Mouse (Mus musculus) B cell, adult 67 days (primary cell): ENCODE data around the gene Mrpl50. TPM values are rescaled to one million over a fixed set of nuclear protein-coding genes. Genes with fewer than 3 reads are reported as not detected.

Experiments used
- total RNA-seq, 2 experiments: library from RNA; stranded (reverse); gene quantifications; 4 replicates each; pipeline ENCODE4 v1.2.4; 2023

The Mrpl50 gene
- total RNA-seq = 10 to 100 TPM; 12.3 to 14.1 TPM

DNA sequence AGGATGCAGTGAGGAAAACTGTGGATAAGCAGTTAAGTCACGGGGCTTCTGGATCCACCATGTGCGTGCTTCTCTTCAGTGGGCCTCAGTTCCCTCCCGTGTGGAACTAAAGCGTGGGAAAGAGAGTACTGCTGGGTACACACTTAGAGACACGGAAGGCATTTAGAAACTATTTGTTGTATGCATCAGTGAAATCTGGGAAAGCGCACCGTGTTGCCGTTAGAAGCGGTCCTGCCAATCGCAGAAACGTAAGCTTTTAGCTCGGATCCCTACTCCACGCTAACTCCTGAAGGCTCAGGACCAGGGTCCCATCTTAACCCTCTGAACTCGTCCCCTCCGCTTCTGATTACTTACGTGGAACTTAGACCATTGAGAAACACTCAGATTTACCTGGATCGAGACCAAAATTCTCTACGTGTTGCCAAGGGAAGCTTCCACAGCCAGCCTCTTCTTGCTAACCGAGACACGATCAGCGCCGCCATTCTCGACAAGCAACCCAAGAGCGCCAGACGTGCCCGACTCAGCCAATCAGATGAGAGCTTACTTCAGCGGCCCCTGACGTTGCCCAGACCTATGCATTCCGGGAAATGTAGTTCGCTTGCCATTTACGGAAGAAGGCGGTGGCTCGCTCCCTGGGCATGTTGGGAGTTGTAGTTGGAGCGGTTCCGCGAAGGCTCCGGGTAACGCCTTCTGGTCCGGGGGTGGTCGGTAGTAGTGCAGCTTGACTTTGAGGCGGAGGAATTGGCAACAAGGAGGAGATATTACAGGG is at the start of gene Mrpl50, which contains the start of gene Zfp189:
Gene Mrpl50, minus strand, starts transcription at position 522 of the 769 bp plus-strand sequence.
Gene Zfp189, plus strand, starts transcription at position 605 of the 769 bp plus-strand sequence.

DNA sequence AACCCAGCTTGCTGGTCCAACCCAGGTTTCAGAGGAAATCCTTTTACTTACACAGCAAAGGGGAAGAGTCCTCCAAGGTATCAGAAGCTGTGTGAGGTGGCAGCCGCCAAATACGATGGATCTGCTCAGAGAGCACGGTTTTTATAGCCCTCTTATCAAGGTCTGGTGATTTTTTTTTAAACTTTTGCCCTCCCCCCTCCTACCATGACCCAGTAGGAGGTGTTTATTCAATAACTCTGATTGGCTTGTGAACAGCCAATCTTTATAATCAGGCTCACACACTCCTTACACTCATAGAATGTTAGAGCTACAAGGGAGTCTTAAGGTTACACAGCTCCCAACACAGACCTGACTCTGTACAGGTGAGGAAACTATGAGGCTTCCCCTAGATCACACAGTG is 28.5 kb upstream of the Mrpl50 start, which contains the start of gene Aldob:
Gene Aldob, minus strand, starts transcription at position 164 of the 400 bp plus-strand sequence.

DNA sequence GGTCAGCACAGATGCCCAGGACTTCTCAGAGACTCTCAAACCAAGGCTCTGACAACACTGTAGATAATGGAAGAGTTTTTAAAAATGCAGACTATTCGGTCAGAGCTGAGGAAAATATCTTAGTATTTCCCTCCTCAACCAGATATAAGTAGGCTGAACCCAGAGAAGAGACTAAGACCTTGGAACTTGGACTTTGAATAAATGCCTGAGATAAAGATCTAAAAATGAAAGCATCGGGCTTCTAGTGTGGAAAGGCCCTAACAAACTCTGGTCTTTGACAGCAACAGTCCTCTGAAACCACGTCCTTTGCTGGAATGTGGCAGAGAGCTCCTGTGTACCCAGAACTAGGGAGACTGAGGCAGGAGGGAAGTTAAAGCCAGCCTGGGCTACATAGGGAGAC is 14.5 kb downstream of the Mrpl50 start, which contains the start of gene Baat:
Gene Baat, minus strand, starts transcription at position 172 of the 400 bp plus-strand sequence.

DNA sequence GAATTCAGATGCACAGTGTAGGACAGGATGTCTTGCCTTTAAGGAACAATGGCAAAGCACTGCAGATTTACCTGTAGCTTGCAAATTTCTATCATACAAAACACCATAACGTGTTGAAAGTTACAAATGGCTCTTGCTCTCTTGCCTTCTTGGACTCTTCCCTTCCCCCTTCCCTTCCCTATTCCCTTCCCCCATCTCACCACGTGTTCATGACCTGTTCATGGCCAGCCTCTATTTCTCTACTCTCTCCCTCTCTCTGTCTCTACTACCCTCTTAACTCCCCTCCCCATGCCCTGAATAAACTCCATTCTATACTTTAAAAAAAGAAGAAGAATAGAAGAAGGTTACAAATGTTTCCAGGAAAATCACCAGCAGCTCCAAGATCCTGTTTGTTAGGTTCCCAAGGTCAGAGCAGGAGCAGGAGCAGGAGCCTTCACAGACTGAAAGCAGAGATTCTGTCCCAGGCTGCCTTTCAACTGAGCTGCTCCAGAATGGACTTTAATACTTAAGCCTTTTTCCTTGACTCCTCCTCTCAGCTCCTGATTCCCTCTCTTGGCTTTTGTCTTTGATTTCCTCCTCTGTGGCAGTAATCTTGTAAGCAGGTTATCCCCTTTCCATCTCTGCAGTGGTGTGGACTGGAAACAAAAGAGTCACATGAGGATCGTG is 47.3 kb downstream of the Mrpl50 start, which contains the start of gene Acnat1:
Gene Acnat1, minus strand, starts transcription at position 478 of the 666 bp plus-strand sequence.

Other genes with a start within 250 kb of the Mrpl50 start
- not detected for gene Acnat2, start 112.9 kb downstream of the Mrpl50 start, total RNA-seq
- not detected for gene Acnat1, start 47.2 kb downstream of the Mrpl50 start, total RNA-seq
- gene Baat, start 14.5 kb downstream of the Mrpl50 start, total RNA-seq = not detected
- gene Zfp189, start 83 bp upstream of the Mrpl50 start, total RNA-seq = 1 to 10 TPM; 6.9 to 7.1 TPM
- not detected for gene Aldob, start 28.5 kb upstream of the Mrpl50 start, total RNA-seq
- not detected for gene Tmem246, start 76.8 kb upstream of the Mrpl50 start, total RNA-seq
- 100 to 1,000 TPM; 154 to 155 TPM for gene Rnf20, start 110.9 kb upstream of the Mrpl50 start, total RNA-seq
- not detected for gene Ppp3r2, start 160.9 kb upstream of the Mrpl50 start, total RNA-seq